Mouse (Mus musculus) liver, adult 2 months (tissue): ENCODE results near the gene Mkrn1. TPM values are rescaled to one million over a fixed set of nuclear protein-coding genes. Genes with fewer than 3 reads are reported as not detected.
"Not testable (repeated sequence)": the region's sequence is repeated elsewhere in the genome, so short reads cannot be mapped to it uniquely, and the experiment has no call there.

Experiments
- DNase-seq: peaks from one replicate; pipeline ENCODE4 v3.0.0-alpha.2; 2011; ENCODE audit warnings: low read depth, low spot score; ENCODE audit errors: extremely low read depth
- H3K27ac ChIP-seq: fragments of 200-500 bp; replicated peaks from 2 replicates; pipeline ENCODE4 v1.5.1; 2012; ENCODE audit warnings: low read depth, mild to moderate bottlenecking, control low read depth, inconsistent platforms, low read length; ENCODE audit not compliant: insufficient read depth
- H3K27me3 ChIP-seq: fragments of 200-500 bp; 2 replicates; pipeline ENCODE4 v1.6.1; 2012; ENCODE audit warnings: mild to moderate bottlenecking, moderate library complexity, low read length, inconsistent platforms; ENCODE audit not compliant: control insufficient read depth, insufficient read depth
- H3K36me3 ChIP-seq: fragments of 200-500 bp; 2 replicates; pipeline ENCODE4 v1.6.1; 2012; ENCODE audit warnings: low read length, inconsistent platforms; ENCODE audit not compliant: control insufficient read depth, insufficient read depth
- H3K4me1 ChIP-seq: fragments of 200-500 bp; 2 replicates; pipeline ENCODE4 v1.6.1; 2011; ENCODE audit warnings: low read length; ENCODE audit not compliant: control insufficient read depth, insufficient read depth
- H3K4me3 ChIP-seq: fragments of 200-500 bp; 2 replicates; pipeline ENCODE4 v1.5.1; 2011; ENCODE audit warnings: low read depth, mild to moderate bottlenecking, control low read depth, low read length, moderate library complexity; ENCODE audit not compliant: insufficient read depth
- H3K79me2 ChIP-seq: fragments of 200-500 bp; 2 replicates; pipeline ENCODE4 v1.6.1; 2012; ENCODE audit warnings: inconsistent platforms, mild to moderate bottlenecking, low read length, moderate library complexity; ENCODE audit not compliant: control insufficient read depth, insufficient read depth
- H3K9ac ChIP-seq: fragments of 200-500 bp; 2 replicates; pipeline ENCODE4 v1.6.1; 2012; ENCODE audit warnings: low read depth, mild to moderate bottlenecking, control low read depth, inconsistent platforms, low read length
- CTCF ChIP-seq: fragments of 200-500 bp; IDR thresholded peaks from 2 replicates; pipeline ENCODE4 v1.5.1; 2011; ENCODE audit warnings: low read depth, low read length, control low read depth
- POLR2A ChIP-seq: fragments of 200-500 bp; IDR thresholded peaks from 2 replicates; pipeline ENCODE4 v1.6.1; 2011; ENCODE audit warnings: low read length, control low read depth; ENCODE audit not compliant: insufficient read depth; ENCODE audit errors: extremely low read depth
- WGBS: fragments of 180-500 bp; shearing (Covaris S2); methylation state at CpG from one replicate; pipeline ENCODE4 v1.1.7; 2018; 5-methylcytosine and 5-hydroxymethylcytosine counted together
- polyA plus RNA-seq: library from polyadenylated mRNA; depleted of rRNA; stranded (reverse); fragments of >200 nt; gene quantifications from 2 replicates; pipeline ENCODE4 v1.2.3, GENCODE M21; 2012
- total RNA-seq: library from RNA; depleted of rRNA; stranded (reverse); fragments of >200 nt; gene quantifications from 2 replicates; pipeline ENCODE4 v1.2.3, GENCODE M21; 2014

Gene Mkrn1
- total and polyA plus RNA-seq, 2 experiments, result 14.0 to 24.2 TPM

- H3K79me2 ChIP-seq, result no peaks in the 10 kb centered on the region
- no peak for DNase-seq
- H3K36me3 ChIP-seq, result no peaks in the 10 kb centered on the region
- H3K27me3 ChIP-seq, result no peaks in the 10 kb centered on the region
- 82% methylated on average over 2 of the region's 2 CpGs for whole genome bisulfite sequencing
- no peak overlapping the region for H3K4me3 ChIP-seq
- TF ChIP-seq POLR2A, result no peak
- no peak overlapping the region for H3K27ac ChIP-seq
- H3K9ac ChIP-seq, result no peak overlapping the region
- no peaks in the 10 kb centered on the region for H3K4me1 ChIP-seq
Measured at GRCm38 (mm10) chr6:39425181-39425580, 4.9 kb upstream of the Mkrn1 start.

- Histone ChIP-seq H3K27me3 (no peaks in the 10 kb centered on the region), H3K4me1 (peaks cover 2% of the 10 kb centered on the region; the same call in 1 of the 2 replicates), H3K4me3 (no peak overlapping the region), H3K27ac (no peak overlapping the region), H3K36me3 (no peaks in the 10 kb centered on the region), H3K79me2 (peaks cover 7% of the 10 kb centered on the region), H3K9ac (no peak overlapping the region)
- no peak for DNase-seq
- WGBS, result 87% methylated on average over 7 of the region's 7 CpGs
- TF ChIP-seq POLR2A (no peak), CTCF (no peak)
Measured at GRCm38 (mm10) chr6:39423686-39424085, 3.4 kb upstream of the Mkrn1 start.

- no peaks in the 10 kb centered on the region for H3K36me3 ChIP-seq
- no peak overlapping the region for H3K4me3 ChIP-seq
- WGBS, result 61% methylated on average over 6 of the region's 6 CpGs
- TF ChIP-seq CTCF (no peak), POLR2A (no peak)
- no peak overlapping the region for H3K9ac ChIP-seq
- peaks cover 2% of the 10 kb centered on the region; the same call in 1 of the 2 replicates for H3K4me1 ChIP-seq
- no peaks in the 10 kb centered on the region for H3K27me3 ChIP-seq
- H3K27ac ChIP-seq, result no peak overlapping the region
- no peak for DNase-seq
- peaks cover 7% of the 10 kb centered on the region for H3K79me2 ChIP-seq
Measured at GRCm38 (mm10) chr6:39423130-39423551, 2.9 kb upstream of the Mkrn1 start.

GRCm38 (mm10) chr6:39420867-39421266, 605 bp upstream of the Mkrn1 start:
- Histone ChIP-seq H3K36me3 (no peaks in the 10 kb centered on the region), H3K9ac (no peak overlapping the region), H3K4me3 (no peak overlapping the region), H3K4me1 (peaks cover 2% of the 10 kb centered on the region; the same call in 1 of the 2 replicates), H3K79me2 (peaks cover 7% of the 10 kb centered on the region), H3K27ac (no peak overlapping the region), H3K27me3 (no peaks in the 10 kb centered on the region)
- WGBS, result 56% methylated on average over 4 of the region's 4 CpGs
- TF ChIP-seq CTCF (no peak), POLR2A (no peak)
- no peak for DNase-seq

- H3K4me1 ChIP-seq, result peaks cover 2% of the 10 kb centered on the region; the same call in 1 of the 2 replicates
- TF ChIP-seq POLR2A, result no peak
- DNase-seq, result no peak
- no peak overlapping the region for H3K27ac ChIP-seq
- under 1% methylated on average over 43 of the region's 43 CpGs for WGBS
- H3K27me3 ChIP-seq, result no peaks in the 10 kb centered on the region
- H3K9ac ChIP-seq, result peak overlapping the region; percentile 87
- H3K79me2 ChIP-seq, result peaks cover 7% of the 10 kb centered on the region
- peak overlapping the region; percentile 76 for H3K4me3 ChIP-seq
- no peaks in the 10 kb centered on the region for H3K36me3 ChIP-seq
Measured at GRCm38 (mm10) chr6:39419386-39419850, 844 bp downstream of the Mkrn1 start.

GRCm38 (mm10) chr6:39416654-39417053, 3.6 kb downstream of the Mkrn1 start:
- not testable (repeated sequence) for H3K27ac ChIP-seq, H3K4me1 ChIP-seq, DNase-seq, H3K4me3 ChIP-seq, H3K27me3 ChIP-seq, H3K79me2 ChIP-seq, H3K36me3 ChIP-seq, H3K9ac ChIP-seq
